Mouse (Mus musculus) frontal cortex, postnatal 14 days (tissue): ENCODE data around the gene Chtop.

Source experiments
- DNase-seq, 2 experiments: peaks; one replicate each; pipeline ENCODE4 v3.0.0; 2022; ENCODE audit warnings: low spot score in 2 of 2

The Chtop gene

DNA sequence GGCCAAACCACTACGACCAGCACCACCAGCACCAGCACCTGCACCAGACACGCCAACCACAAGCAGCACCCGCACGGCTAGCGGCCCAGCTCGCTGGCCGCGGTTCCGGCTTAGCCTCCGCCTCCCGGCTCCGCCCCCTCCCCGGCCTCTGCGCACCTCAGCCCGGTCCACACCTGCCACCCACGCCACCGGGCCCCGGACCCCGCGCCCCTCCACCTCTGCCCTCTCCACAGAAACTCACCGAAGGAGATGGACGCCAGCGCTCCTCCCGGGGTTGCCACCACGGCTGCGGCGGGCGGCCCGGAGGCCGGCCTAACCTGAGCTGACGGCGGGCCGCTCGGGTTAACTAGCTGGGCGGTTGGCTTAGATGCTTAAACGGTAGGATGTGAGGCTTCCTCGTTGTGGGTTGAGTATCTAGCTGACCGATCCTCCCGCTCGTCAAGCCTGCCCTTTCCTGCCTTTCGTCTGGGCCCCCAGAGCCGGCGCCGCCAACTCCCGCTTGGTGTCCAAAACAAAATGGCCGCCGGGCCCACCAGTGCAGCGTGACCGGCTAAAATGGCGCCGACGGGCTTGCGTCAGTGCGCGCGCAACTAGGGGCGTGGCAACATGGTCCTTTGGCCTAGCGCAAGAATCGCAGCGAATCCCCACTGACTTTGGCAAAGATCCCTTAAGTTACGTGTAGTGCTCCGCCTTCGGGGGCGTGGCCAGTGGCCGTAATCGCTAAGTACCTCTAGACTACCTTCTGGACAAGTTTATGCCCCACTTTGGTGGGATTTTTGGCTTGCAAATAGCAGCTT, at the start of gene Chtop:
Gene Chtop (minus strand): TSS at position 549 of the 797 bp plus-strand sequence.
- DNase-seq: peak; percentile 98 to 99

DNA sequence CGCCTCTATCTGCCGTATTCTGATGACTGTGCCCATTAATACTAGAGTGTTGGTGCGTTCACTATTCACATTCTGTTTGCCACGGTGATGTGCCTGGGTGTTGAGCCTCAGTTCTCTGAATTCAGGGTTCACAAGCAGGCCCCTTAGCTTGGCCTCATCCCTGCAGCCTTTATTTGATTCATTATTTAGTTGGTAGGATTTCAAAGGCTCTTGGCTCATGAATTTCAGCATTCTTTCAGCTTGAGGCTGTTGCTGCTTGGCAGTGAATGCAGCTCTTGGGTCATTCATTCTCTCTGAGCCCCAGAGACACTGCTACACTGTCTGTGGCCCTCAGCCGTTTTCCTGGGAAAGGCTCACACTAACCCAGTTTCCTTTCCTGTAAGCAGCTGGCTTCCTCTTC, 46.7 kb upstream of the Chtop start:
- DNase-seq: peak in 1 of 2 experiments; percentile 61

DNA sequence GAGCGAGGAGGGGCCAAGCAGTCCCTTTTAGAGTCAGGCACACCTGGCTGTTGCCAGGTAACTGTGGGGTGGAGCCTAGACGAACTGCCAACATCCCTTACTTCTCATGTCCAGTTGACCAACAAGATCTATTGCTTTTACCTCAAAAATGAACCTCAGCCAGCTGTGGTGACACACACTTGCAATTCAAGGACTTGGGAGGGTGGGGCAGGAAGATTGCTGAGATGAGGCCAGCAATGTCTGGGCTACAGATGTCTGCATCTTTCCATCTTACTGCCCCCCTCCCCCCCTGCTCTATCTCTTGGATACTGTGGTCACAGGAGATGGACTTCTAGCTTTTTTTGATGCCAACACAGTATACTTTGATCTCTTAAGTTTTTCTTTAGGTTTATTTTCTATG, 42.9 kb upstream of the Chtop start:
- DNase-seq: no peak

DNA sequence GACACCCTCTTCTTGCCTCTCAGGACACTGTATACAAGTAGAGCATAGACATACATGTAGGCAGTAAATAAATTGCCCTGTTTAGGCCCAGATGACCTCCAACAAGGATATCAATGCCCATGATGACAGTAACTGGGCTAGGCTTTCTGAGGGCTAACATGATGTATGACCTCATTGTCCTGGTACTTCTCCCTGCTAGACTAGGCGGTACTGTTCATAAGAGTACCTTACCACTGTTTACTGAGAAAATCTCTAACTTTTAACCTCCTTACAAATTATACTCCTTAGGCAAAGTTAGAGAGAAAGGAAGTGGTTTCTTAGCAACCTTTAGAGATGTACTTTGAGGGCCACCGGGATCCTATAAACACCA, 41.1 kb upstream of the Chtop start:
- DNase-seq: no peak

DNA sequence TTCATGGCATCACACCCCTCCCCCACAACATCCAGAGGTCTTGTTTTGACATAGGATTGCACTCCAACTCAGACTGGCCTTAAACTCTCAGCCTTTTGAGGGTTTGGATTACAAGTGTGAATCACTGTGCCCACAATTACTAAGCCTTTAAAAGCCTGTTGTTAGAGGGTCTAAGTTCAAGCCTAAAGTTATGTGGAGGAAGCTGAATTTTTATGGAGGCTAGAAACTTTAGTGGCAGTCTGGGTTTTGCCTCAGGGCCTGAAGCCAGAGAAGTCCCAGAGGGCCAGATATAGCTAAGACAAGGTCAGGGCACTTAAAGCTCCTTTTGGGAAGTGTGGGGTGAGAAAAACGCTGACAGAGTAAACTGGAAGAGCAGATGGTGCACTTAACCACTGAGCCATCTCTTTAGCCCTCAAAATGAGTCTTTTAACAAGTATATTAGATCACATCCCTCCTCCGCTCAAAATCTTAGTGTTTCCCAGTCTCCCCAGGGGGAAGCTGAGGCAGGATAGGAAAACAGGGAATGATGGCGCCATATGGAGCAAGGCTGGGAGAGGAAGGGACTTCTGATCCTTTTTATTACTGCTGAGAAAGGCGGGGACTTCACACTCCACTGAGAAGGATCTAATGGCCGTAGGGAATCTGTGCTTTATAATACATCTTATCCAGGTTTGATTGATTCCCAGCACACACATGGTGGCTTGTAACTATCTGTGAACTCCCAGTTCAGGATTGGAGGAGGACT, 40.5 kb upstream of the Chtop start:
- DNase-seq: no peak

DNA sequence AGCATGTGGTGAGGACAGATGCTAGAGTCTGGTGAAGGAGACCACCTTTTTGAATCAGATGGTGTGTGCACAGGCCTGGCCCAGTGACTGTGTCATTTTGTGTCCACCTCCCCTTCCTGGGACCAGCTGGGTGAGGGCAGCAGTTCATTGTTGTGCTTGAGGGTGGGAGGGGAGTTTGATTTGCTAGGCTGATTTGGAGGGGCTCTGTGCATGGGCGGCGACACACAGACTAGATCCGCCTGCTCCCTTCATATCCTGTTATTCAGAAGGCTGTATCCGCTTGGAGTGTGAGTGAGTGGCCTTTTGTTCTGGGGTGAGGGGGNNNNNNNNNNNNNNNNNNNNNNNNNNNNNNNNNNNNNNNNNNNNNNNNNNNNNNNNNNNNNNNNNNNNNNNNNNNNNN, 31.6 kb upstream of the Chtop start:
- no peak for DNase-seq

DNA sequence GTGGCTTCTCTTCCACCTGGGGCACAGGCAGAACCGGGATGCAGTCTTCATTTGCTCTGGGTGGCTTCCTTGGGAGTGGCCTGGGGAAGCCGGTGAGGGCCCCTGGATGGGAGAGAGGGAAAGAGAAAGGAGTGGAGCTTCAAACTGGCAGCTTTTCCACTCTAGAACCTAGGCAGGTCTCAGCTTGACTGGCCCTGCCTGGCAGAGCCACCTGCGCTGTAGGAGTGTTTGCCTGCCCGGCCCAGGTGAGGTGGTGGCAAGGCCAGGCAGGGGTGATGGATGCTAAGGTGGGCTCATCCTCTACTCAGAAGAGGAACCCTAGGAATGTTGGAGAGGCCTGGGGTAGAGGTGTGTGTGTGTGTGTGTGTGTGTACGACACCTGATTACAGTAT, 28.6 kb upstream of the Chtop start:
- no peak for DNase-seq

DNA sequence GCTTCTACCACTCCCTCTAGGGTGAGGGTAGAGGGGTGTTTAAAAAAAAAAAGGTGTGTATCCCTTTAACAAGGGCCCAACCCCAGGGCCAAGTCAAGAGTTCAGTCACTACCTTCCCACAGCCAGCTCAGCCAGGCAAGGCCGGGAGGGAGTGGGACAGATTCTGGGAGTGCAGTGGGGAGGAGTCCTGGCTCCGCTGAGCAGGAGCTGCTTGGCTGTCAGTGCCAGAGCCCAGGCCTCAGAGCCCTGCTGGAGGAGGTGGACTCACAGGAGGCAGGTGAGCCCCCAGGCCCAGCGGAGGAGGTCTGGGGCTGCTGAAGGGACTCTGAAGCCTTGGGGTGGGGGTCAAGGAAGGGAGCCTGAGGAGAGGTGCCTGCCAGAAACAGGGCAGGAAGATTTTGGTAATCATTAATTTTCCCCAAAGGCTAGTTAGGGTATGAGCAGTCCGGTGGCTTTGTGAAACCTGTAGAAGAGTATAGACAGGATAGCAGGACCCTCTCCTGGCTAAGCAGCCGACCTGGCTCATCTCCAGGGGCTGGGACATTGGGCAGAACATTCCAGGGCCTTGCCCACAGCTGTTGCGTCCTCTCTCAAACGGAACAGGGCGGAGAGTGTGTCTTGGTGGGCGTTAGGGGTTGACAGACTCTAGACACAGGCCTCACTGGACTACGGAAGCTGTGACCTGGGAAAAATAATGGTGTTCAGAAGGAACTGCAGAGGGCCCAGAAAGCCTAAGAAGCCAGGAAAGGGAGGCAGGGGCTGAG, 28.0 kb upstream of the Chtop start, which contains the start of gene S100a16:
Gene S100a16 (plus strand): TSS at position 114 of the 764 bp plus-strand sequence.
- no peak for DNase-seq

DNA sequence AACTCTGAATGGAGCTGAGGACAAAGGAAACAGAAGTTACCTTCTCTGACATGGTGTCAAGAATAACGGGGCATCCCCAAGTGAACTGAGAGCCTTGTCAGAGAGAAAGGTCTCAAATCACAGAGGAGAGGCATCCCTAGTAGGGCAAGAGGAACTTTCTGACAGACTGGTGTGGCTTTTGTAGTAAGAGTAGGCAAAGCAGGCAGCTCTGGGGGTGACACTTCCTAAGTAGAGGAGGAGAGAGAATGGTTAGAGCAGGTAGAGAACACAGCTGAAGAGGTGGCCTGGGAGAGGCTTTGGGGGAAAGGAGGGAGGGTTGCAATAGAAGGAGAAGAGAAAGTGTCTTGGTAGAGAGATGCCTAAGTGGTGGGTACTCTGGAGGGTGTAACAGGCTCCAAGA, 26.1 kb upstream of the Chtop start:
- no peak for DNase-seq

DNA sequence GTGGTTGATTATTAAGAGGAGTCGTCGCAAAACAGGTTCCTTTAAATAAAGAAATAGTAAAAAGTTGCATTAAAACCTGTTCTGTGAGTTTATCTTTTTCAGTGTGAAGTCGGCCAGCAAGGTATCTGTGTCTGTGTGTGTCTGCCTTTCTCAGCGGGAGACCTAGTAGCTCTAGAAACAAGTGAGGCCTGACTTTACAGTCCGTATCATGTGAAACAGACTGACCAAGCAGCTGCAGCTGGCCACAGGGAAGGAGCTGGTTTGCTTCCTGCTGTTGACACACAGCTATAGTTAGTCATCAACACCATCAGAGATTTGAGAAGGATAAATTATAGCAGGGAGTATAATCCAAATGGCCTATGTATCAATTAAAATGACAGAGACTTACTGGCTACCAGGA, 22.4 kb upstream of the Chtop start:
- DNase-seq: no peak

DNA sequence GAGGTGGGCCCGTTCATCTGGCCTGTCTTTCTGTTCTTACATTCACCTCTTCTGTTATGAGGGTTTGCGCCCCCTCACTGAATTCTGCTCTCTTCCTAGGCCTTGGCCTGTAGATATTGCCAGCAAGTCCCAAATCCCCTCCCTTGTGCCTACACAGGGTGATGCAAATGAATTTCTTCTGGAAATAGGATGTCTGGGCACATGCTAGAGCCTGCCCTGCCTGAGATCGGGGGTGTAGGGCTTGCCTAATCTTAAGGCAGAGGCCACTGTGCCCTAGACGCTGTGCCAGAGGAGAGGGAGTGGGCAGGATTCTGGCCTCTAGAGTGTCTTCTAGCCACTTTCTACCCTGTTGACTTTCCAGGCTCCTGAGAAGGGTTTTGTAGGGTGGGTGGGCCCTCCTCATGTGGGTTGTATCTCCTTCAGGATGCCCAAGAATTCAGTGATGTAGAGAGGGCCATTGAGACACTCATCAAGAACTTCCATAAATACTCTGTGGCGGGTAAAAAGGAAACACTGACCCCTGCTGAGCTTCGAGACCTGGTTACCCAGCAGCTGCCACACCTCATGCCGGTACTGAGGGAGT, 18.1 kb upstream of the Chtop start:
- DNase-seq: no peak

DNA sequence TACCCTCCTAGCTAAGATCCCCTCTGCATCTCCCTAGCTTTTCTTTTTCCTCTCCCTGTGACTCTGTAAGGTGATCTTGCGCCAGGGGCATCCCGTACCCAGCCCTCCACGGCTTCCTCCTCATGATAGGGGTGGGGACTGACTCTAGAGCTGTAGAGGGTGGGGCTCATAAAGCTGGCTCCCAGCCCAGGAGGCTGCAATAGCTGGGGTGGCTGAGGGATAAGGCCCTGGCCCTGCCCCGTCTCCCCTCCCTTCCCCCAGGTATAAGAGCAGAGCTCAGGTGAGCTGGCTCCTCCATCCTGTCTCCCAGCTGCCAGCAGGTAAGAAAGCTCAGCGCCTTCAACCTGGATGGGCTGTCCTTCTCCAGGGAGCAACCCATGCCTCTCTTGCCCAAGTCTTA, 17.3 kb upstream of the Chtop start, which contains the start of gene S100a14:
Gene S100a14 (plus strand): TSS at position 277 of the 400 bp plus-strand sequence.
- DNase-seq: no peak

DNA sequence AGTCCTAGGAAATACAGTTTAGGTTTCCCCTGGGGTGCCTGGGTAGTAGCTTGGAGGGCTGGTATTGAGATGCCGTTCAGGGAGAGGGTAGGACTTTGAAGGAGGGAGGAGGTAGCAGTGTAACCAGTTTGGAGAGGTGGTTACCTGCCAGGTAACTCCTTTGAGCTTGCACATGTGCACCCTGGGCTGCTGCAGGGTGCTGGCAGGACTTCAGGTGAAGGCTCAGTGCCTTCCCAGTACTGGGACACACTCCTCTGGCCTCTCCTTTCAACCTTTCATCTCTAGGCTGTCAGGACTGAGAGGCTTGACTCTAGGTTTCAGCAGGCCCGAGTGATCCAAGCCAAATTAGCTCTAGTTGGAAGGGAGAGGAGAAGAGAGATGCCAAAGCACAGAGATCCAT, 16.8 kb upstream of the Chtop start:
- DNase-seq: no peak

DNA sequence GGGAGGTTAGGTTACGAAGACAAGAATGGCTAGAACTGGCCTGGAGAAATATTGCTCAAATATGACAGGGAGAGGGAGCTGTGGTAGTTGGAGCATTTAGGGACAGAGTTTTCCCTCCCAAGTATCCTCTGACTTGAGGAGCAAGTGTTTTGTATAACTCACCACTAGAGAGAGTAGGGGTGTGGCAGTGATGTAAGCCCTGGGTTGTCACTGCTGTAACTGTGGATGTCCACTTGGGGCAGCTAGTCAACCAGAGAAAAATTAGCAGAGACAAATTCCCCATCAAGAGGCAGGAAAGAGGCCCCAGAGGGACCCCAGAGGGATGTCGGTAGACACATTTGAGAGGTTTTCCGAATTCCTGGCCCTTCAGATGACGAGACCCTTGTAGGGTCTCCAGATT, 16.1 kb upstream of the Chtop start:
- no peak for DNase-seq

DNA sequence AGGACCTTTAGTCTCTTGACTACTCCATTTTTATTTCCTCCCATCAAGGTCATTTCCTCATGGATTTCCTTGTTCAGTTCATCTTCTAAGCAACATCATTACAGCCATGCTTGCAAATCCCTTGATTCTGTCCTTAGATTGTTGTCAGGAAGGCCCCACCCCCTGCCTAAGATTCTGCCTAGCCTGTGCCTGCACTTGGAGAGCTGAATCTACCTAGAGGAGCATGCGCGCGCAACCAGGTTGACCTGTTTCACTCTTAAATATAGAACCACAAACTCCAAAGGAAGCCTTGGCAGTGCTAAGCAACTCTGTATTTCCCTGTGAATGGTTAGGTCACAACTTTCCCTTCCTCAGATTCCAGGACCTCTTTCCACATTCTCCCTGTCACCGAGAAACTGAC, 8.4 kb upstream of the Chtop start:
- no peak for DNase-seq

DNA sequence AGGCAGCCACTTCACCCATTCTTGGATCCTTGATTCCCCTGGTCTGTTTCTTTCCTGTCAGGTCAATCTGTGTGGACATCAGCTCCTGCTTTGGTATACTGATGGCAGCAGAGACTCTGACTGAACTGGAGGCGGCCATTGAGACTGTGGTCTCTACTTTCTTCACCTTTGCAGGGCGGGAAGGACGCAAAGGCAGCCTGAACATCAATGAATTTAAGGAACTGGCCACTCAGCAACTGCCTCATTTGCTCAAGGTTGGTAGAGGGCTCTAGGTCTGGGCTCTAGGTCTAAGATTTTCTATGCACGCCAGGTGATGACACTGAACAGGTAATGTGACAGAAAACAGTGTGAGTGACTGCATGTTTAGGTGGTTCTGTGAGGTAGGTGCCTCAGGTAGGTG, 6.5 kb upstream of the Chtop start:
- no peak for DNase-seq

DNA sequence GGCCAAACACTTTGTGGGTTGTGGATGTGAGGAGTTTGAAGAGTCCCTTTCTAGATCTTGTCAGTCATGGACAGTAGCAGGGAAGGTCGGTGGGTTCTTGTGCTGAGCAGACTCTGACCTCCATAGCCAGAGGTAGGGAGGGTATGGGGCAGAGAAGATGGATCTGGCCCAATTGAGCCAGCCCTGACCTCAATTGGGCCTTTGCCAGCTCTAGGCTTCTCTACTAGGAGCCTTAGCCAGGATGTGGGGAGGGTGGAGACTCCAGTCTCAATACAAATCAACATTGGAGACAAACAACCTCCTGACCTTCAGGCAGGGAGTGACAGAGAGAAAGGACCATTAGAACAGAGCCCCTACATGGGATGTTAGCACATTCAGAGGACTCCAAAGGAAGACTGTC, 5.9 kb upstream of the Chtop start:
- DNase-seq: no peak

DNA sequence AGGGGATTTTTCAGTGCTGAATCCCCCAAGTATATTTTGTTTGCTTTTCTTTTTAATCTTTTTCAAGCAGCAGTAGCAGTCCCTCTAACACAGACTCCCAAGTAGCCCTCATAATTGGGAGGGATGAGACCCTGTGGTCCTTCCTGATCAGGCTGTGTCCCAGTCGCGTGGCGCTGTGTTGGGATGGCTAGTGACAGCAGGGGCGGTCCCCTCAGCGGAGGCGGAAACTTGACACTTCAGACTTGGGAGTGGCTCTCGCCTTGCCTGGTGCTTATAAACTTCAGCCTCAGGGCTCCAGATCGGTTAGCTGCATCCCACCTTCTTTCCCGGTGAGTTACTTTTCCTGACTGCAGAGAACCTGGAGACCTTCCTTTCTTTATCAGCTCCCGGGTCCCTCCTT, 5.4 kb upstream of the Chtop start:
- DNase-seq: no peak

DNA sequence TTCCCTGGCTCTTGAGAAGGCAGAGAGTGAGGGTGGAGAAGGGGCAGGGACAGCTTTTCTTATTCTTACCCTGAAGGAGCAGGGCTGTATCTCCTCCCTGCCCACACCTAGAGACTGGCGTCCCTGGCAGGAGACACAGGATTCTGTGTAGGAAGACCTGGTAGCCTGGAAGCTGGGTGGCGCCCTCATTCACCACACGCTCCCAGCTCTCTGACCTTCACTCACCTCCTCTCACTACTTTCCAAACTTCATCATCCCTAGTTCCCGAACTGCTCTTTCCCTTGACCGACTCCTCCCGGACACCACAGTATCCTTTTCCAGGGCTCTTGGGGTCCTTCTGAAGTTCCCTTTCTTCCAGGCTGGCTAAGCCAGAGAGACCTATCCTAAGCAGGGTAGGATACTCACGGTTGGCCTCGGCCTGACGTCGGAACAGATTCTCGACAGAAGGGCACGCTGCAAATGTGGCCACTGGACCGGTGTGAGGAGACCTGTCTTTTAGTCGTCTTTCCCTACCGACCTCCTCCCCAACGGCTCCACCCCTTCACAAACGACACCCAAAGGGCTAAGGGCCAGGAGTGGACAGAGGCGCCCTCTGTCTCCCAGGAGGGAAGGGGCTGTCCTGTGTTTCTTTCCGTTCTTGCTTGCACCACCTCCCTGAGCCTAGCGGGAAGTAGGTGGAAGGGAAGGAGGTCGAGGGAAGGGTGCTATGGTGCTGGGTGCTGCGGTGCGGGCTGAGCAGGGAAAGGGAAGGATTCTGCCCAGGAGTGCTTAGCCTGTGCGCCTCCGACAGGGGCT, 4.7 kb upstream of the Chtop start, which contains the start of the genes S100a1 and S100a13:
Gene S100a1 (minus strand): TSS at position 597 of the 795 bp plus-strand sequence.
Gene S100a13 (plus strand): TSS at position 640 of the 795 bp plus-strand sequence.
- no peak for DNase-seq

DNA sequence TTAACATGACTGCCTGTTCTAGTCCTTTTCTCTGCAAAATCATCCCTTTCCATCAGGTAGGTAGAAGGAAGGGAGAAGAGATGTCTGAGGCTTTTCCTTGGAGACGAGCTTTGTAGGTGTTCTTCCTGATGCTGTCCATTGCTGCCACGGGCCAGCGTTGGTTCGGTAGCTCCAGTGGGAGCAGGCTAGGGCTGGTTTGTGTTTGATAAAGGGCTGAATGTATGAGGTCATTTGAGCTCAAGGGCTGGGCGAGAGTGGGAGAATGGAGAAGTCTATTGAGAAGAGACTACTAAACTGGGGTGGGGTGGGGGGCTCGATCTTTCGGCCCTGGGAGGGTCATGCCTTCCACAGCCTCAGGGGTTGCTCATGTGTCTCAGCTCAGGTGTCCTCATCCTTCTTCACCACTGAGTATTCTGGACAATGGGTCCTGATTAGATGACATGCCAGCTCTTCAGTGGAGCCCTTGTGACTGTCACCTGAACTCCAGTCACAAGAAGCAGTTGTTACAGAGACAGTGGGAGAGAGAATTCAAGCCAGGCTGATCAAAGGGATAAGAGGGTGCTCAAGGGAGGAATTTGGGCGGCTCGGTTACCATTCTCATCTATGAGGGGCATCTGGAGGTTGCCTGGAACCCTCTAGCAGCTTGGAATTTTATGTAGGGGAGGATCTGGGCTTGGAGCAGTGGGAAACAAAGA, 3.8 kb upstream of the Chtop start:
- DNase-seq: no peak
